Mouse (Mus musculus): Measurements from ENCODE around the gene Vipr1.

Gene Vipr1

GRCm38 (mm10) chr9:121635835-121636576, 6.5 kb upstream of the Vipr1 start:
- peak; percentile 97 for DNase-seq

GRCm38 (mm10) chr9:121639790-121640189, 2.7 kb upstream of the Vipr1 start:
- DNase-seq: no peak

GRCm38 (mm10) chr9:121641235-121641915, 1.1 kb upstream of the Vipr1 start:
- DNase-seq: peak; percentile 93

GRCm38 (mm10) chr9:121642001-121642400, 515 bp upstream of the Vipr1 start, which contains the start of gene Lyzl4:
TSS of gene Lyzl4 (minus strand) at chr9:121642096.
- peak; percentile 97 for DNase-seq

- DNase-seq: no peak
Observed at GRCm38 (mm10) chr9:121644855-121645254, 2.3 kb downstream of the Vipr1 start.

GRCm38 (mm10) chr9:121647026-121647425, 4.5 kb downstream of the Vipr1 start:
- no peak for DNase-seq

GRCm38 (mm10) chr9:121653668-121654067, 11.2 kb downstream of the Vipr1 start:
- no peak for DNase-seq

- DNase-seq: no peak
Observed at GRCm38 (mm10) chr9:121656322-121656721, 13.8 kb downstream of the Vipr1 start.

- no peak for DNase-seq
Observed at GRCm38 (mm10) chr9:121657143-121657542, 14.6 kb downstream of the Vipr1 start.

- no peak for DNase-seq
Observed at GRCm38 (mm10) chr9:121658248-121658647, 15.7 kb downstream of the Vipr1 start.

- DNase-seq: no peak
Observed at GRCm38 (mm10) chr9:121659791-121660190, 17.3 kb downstream of the Vipr1 start.

GRCm38 (mm10) chr9:121663467-121663866, 21.0 kb downstream of the Vipr1 start:
- no peak for DNase-seq

- no peak for DNase-seq
Observed at GRCm38 (mm10) chr9:121664104-121664503, 21.6 kb downstream of the Vipr1 start.

GRCm38 (mm10) chr9:121666957-121667630, 24.6 kb downstream of the Vipr1 start:
- no peak for DNase-seq

GRCm38 (mm10) chr9:121667822-121668221, 25.3 kb downstream of the Vipr1 start:
- peak; percentile 93 for DNase-seq

GRCm38 (mm10) chr9:121669348-121669791, 26.9 kb downstream of the Vipr1 start:
- DNase-seq: peak; percentile 96

GRCm38 (mm10) chr9:121671300-121671699, 28.8 kb downstream of the Vipr1 start:
- no peak for DNase-seq

- DNase-seq: peak; percentile 98
Observed at GRCm38 (mm10) chr9:121672311-121672710, 29.8 kb downstream of the Vipr1 start.

- DNase-seq: no peak
Observed at GRCm38 (mm10) chr9:121673716-121674115, 31.2 kb downstream of the Vipr1 start.

GRCm38 (mm10) chr9:121675011-121675410, 32.5 kb downstream of the Vipr1 start:
- peak; percentile 93 for DNase-seq

- no peak for DNase-seq
Observed at GRCm38 (mm10) chr9:121675556-121675955, 33.0 kb downstream of the Vipr1 start.

GRCm38 (mm10) chr9:121677069-121677468, 34.6 kb downstream of the Vipr1 start:
- DNase-seq: no peak

- no peak for DNase-seq
Observed at GRCm38 (mm10) chr9:121677476-121677875, 35.0 kb downstream of the Vipr1 start.

GRCm38 (mm10) chr9:121679549-121679948, 37.0 kb downstream of the Vipr1 start:
- peak; percentile 96 for DNase-seq
